Mouse (Mus musculus) adrenal gland (tissue): Measurements from ENCODE around the gene Scin.

ENCODE experiments used
- intact Hi-C: fragments of 180-260 bp; cut with DNase I; formaldehyde crosslinking; loops from one replicate; pipeline ENCODE4 v1.15.1; 2025

The Scin gene

GRCm38 (mm10) chr12:40029201-40029600, 104.8 kb downstream of the Scin start:
- intact Hi-C loops, result no loop called here

- intact Hi-C loops, result no loop called here
Measured at GRCm38 (mm10) chr12:40027846-40028245, 106.2 kb downstream of the Scin start.

DNA sequence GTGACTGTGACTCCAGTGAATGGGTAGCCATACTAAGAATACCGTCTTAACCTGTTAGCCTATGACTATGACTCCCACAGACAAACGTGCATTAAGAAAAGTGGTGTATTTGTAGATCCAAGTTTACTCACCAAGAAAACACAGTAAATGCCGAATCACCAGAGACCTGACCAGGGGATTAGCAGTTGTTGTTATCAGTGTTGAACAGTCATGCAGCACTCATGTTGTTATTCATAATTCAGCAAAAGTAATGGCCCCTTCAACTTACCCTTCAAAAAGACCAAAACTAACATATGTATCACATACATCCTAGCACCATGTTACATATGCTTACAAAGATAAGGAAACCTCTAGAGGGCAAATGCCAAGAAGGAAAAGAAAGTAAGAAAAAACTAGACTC, 106.6 kb downstream of the Scin start:
- intact Hi-C loops, result no loop called here

- intact Hi-C loops, result no loop called here
Measured at GRCm38 (mm10) chr12:40023918-40024317, 110.1 kb downstream of the Scin start.

DNA sequence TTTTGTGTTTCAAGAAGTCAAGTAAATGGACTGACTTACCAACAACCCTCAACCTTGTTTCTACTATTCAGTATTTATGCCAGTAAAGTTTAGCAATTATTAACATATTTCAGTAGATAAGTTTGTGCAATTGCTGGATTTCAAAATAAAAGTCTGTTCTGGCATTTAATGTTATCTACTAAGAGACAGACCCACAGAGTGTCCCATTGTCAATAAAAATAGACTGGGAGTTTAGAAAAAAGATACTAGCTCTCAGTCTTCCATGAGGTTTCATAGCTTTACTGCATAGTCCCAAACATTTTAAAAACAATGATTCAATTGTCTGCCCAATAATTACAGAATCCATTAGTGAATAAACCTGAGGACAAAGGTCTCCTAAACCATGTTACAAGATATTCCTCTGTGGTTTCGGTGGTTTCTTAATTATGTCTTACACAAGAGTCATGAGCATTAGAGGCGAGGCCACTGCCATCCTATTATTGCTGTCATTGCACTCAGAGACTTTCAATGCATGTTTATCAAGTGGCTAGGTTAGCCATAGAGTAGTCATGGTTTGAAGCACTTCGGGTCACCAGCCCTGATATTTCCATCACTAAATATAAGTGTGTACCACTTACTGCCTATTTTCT, 110.9 kb downstream of the Scin start:
- intact Hi-C loops, result no loop called here

DNA sequence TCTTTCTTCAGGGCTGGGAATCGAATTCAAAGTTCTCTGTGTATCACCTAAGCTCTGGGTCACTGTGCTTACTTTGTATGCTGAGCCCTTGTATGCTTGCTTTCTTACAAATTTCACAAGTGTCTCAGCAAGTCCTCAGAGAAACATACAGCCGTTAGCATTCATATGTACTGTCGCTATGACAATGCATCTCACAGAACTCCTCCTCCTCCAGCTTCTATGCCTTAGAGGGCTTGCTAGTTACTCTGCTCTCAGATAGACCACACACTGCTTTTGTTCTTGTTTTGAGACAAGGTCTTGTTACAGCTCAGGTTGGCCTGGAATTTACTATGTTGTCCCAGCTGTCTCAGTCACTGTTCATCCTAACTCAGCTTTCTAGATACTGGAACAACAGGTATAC, 111.7 kb downstream of the Scin start:
- intact Hi-C loops, result no loop called here

- intact Hi-C loops, result no loop called here
Measured at GRCm38 (mm10) chr12:40017955-40018505, 116.0 kb downstream of the Scin start.

DNA sequence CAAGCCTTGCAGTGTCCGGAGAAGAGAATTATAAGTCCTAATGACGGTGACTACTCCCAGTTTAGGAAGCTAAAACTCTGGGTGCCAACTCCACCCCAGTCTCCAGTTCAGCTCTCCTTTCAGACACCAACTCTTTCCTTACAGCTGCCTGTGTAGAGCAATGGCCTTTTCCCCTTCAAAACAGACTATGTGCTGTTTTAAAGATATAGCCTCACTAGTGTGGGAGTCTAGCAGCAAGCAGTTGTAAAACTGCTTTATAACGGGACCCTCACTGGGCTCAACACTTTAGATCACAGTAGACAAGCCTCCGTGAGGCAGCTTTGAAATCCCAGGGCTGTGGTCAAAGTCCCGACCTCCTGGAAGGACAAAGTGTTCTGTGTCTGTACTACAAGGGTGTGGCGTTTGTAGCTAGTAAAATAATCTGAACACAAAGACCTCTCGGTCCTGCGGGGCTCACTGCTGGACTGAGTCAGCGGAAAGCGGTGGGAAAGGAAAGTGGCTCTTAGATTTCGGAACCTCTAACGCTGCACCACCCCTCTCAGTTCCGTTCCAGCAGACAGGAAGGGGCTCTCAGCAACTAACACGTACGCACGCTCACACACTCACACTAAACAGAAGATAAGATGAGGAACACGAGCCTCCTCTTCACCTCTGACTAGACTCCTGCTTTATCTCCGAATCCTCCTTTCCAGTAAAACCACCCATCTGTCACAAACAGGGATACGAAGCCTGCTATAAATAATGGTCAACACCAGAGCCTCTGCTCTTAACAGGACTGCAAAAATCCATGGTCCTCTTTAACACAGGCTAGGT, 117.2 kb downstream of the Scin start:
- intact Hi-C loops, result no loop called here

- intact Hi-C loops, result no loop called here
Measured at GRCm38 (mm10) chr12:40016068-40016467, 118.0 kb downstream of the Scin start.

DNA sequence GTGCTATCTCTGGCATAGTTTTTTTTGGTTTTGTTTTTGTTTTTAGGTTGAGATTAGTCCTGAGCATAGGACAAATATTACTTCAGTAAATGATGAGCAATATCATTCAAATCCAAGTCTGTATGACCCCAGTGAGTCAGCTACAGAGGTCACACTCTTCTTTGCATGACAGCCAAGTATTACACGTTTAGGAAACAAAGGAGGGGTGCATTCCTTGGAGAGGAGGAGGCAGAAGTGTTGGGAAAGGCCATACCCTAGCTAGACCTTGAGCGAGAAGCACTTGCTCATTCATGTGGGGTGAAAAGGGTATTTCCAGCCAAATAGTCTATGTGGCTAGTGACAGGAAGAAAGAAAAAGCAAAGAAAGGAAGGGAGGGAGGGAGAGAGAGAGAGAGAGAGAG, 124.2 kb downstream of the Scin start:
- intact Hi-C loops, result no loop called here
